Mouse (Mus musculus): ENCODE measurements around the gene Sbf2.

DNA sequence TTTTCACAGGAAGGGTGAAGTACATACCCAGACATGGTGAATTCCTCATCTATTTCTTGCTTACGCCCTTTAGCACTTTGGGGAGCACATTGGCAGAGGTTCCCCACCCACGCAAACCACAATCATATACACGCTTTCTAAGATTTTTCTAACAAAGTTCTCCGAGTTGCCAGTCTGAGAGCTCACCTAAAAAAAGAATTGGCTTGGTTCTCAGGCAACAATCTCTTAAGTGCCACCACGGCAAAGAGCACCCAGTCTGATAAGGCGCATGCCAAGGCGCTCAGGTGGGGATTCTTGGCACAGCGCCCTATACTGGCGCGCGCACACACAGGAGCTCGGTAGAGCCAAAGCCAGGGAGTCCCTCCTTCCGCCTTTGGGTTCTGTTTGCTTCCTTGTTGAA, 10.2 kb upstream of the Sbf2 start:
- TF ChIP-seq CTCF (IDR thresholded peaks at IDR 0.05; ENCODE audit: low read depth, low read length) (no peak), POLR2A (IDR thresholded peaks at IDR 0.05; ENCODE audit: borderline replicate concordance, low read depth, low read length) (no peak)
